Mouse (Mus musculus) olfactory bulb, adult 2 months (tissue): ENCODE data around the gene Haus4. TPM values are rescaled to one million over a fixed set of nuclear protein-coding genes. Genes with fewer than 3 reads are reported as not detected.

ENCODE experiments used
- H3K27ac ChIP-seq: fragments of 200-500 bp; 2 replicates; pipeline ENCODE4 v1.5.1; 2012; ENCODE audit warnings: low read depth, low read length; ENCODE audit not compliant: insufficient read depth
- H3K4me1 ChIP-seq: fragments of 200-500 bp; 2 replicates; pipeline ENCODE4 v1.6.1; 2012; ENCODE audit warnings: low read length; ENCODE audit not compliant: control insufficient read depth, insufficient read depth
- H3K4me3 ChIP-seq: fragments of 200-500 bp; 2 replicates; pipeline ENCODE4 v1.5.1; 2012; ENCODE audit warnings: mild to moderate bottlenecking, low read depth, low read length, moderate library complexity; ENCODE audit not compliant: insufficient read depth
- CTCF ChIP-seq: fragments of 200-500 bp; IDR thresholded peaks from 2 replicates; pipeline ENCODE4 v1.5.1; 2012; ENCODE audit warnings: low read depth, mild to moderate bottlenecking, low read length, moderate library complexity; ENCODE audit not compliant: insufficient read depth
- POLR2A ChIP-seq: fragments of 200-500 bp; IDR thresholded peaks from 2 replicates; pipeline ENCODE4 v1.6.1; 2012; ENCODE audit warnings: mild to moderate bottlenecking, low read depth, low read length, moderate library complexity; ENCODE audit not compliant: insufficient read depth
- WGBS: fragments of 180-500 bp; shearing (Covaris S2); methylation state at CpG from one replicate; pipeline ENCODE4 v1.1.7; 2018; 5-methylcytosine and 5-hydroxymethylcytosine counted together
- polyA plus RNA-seq: library from polyadenylated mRNA; stranded (reverse); fragments of >200 nt; gene quantifications from 2 replicates; pipeline ENCODE4 v1.2.4, GENCODE M21; 2012; ENCODE audit warnings: low replicate concordance; ENCODE audit not compliant: missing spikeins, insufficient read depth, insufficient read length

Gene Haus4
- polyA plus RNA-seq, 1 experiment, result not detected

DNA sequence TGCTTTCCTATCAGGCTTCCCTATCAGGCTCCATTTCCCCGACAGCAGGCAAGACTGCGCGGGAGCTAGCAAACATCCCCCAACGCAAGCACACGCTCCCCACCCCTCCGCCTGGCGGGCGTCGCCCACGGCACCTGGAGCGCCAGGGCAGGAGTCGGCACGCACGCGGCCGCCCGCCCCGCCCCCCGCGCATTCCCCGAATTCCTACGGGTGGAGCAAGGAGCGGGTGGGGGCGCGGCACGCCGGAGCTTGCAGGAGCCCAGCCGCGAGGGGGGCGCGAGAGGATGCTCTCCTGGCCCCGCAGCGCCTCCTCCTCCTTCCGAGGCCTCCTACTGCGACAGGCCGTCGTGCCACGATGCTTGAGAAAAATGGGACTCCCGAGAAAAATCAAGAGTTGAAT is 21.2 kb upstream of the Haus4 start:
- Histone ChIP-seq H3K27ac (no peak overlapping the region), H3K4me3 (peak overlapping the region; percentile 51), H3K4me1 (peaks cover 21% of the 10 kb centered on the region)
- WGBS, result 1% methylated on average over 39 of the region's 39 CpGs
- no peak for TF ChIP-seq POLR2A

DNA sequence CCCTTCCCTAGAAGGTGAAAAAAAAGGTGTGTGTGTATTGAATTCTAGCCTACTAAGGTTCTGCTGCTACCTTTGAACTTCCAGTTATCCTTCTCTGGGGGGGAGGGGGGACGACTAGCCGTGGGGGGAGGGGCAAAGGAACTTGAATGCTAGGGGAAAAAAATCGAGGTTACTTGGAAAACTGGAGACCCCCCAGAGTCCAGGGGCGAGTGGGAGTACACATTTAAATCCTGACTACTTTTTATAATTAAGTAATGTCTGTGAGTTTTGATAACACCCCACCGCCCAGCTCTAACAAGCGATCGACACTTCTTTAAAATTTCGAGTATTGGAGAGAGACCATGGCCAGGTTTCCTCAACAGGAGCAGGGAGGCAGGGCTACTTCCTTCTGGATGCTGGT is 20.6 kb upstream of the Haus4 start:
- TF ChIP-seq CTCF (no peak), POLR2A (no peak)
- 30% methylated on average over 8 of the region's 8 CpGs for WGBS
- peaks cover 21% of the 10 kb centered on the region for H3K4me1 ChIP-seq
- no peak overlapping the region for H3K27ac ChIP-seq
- H3K4me3 ChIP-seq, result no peak overlapping the region

DNA sequence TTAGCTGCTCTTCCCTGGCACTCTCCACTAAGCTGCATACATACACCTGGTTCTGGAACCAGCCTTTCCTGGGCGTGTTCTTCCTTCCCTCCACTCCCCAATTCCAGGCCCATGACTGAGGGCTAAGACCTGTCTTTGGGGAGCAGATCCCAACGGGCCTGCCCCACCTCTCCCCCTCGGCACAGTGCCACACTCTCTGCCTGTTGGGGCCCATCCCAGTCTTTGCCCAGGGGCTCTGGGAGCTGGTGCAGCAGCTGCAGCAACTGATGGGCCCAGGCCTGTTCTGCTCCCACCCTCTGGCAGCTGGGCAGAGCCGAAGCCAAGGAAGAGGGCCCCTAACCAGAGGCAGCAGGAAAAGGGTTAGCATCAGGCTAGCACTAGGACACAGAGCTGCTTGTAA is 19.8 kb upstream of the Haus4 start:
- 54% methylated on average over 4 of the region's 4 CpGs for WGBS
- no peak overlapping the region for H3K4me3 ChIP-seq
- H3K27ac ChIP-seq, result no peak overlapping the region
- peaks cover 21% of the 10 kb centered on the region for H3K4me1 ChIP-seq
- TF ChIP-seq POLR2A, result no peak
- no peak for TF ChIP-seq CTCF

DNA sequence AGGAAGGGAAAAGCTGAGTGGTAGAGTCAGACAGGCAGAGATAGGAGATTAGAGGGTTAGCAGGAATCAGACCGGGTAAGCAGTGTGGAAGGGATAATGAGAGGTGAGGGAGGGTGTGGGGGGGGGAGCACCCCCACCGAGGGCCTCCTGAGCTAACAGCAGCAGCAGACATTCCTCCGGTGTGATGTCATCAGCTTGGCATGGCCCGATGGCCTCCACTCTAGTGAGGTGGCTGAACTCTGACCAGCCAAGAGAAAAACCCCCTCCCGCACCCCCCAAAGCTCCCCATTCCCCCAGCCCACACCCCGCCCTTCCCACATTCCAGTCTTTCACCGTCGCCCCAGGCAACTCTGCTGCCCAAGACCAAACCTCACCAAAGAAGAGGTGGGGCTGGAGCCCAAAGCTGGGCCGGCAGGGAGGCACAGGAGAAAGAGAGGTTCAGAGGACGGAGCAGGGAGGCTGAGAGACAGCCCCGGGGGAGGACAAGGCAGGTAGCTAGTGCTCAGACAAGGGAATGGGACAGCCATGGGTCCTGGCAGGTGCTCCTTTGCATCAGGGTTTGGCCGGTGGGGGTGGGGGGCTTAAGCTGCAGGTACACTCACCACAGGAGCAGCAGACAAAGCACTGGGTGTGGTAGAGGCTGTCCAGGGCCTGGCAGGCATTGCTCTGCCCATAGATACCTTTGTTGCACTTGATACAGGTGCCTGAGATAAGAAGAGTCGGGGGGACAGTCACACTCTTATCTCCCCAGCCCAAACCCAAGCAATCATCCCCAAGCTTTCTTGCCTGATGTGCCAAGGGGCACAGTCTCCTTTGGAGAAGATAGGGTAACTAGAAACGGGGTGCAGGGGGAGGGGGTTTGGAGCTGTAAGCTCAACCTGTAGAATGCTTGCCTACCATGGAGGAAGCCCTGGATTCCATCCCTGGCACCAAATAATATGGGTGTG is 18.6 kb upstream of the Haus4 start:
- H3K4me3 ChIP-seq, result no peak overlapping the region
- TF ChIP-seq POLR2A, result no peak
- TF ChIP-seq CTCF, result no peak
- WGBS, result 34% methylated on average over 14 of the region's 14 CpGs
- peaks cover 21% of the 10 kb centered on the region for H3K4me1 ChIP-seq
- H3K27ac ChIP-seq, result no peak overlapping the region

DNA sequence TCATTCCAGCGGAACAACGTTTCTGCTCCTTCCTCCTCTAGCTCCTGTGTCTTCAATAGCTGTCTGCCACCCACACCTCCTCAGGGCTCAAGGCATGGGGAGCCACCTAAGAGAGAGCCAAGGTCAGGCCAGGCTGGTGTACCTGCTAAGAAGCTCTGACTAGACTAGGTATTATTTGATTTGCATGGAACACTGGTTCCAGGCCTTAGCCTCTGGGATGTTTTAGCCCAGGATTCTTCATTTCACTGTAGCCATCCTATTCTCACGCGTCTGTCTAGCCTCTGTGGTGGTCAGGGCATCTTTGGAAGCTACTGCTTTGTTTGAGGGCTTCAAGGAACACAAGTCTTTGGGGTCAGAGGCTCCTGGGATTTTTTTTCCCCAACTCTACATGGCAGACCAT is 17.7 kb upstream of the Haus4 start:
- no peak overlapping the region for H3K27ac ChIP-seq
- no peak for TF ChIP-seq POLR2A
- no peak for TF ChIP-seq CTCF
- H3K4me1 ChIP-seq, result peaks cover 19% of the 10 kb centered on the region
- no peak overlapping the region for H3K4me3 ChIP-seq
- WGBS, result 63% methylated on average over 4 of the region's 4 CpGs

DNA sequence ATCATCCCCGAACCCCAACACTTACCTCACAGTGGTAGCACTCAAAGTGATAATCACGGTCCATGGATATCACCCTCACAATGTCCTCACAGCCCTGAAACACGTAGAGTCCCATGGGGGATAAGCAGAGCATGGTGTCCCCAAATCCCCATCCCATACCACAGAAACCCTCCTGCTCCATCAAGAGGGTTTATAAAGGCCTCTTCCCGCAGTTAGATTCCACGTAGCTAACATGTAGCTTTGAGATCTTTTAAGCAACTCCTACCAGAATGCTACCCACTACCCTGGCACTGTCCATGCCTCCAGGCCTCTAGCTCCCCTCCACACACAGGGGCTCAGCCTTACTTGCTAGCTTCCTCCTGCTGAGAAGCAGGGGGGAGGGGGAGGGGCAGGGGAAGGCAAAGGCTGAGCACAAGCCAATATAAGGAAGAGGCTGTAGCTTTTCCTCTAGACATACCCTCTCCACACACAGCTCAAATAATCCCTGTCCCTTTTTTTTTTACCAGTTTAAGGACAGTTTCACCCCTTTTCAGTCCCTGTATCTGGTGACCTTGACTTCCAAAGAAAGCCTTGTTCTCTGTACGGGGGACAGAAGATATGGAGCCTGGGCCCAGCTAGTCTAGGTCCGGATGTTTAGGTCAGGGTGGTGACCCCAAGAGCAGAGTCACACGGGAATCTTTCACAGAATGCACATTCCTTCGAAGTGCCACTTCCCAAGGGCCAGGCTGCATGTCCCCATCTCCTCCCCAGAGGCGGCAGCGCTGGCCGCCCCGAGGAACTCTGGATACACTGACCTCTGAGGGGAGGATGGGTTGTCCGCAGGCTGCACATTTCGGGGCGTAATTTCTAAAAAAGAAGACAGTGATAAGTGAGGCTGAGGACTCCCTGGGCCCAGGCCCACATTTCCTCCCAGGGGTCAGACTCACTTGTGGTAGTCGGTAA is 15.3 kb upstream of the Haus4 start:
- no peak overlapping the region for H3K27ac ChIP-seq
- TF ChIP-seq POLR2A (no peak), CTCF (no peak)
- WGBS, result 76% methylated on average over 17 of the region's 17 CpGs
- H3K4me1 ChIP-seq, result peaks cover 7% of the 10 kb centered on the region; the same call in 1 of the 2 replicates
- H3K4me3 ChIP-seq, result no peak overlapping the region

DNA sequence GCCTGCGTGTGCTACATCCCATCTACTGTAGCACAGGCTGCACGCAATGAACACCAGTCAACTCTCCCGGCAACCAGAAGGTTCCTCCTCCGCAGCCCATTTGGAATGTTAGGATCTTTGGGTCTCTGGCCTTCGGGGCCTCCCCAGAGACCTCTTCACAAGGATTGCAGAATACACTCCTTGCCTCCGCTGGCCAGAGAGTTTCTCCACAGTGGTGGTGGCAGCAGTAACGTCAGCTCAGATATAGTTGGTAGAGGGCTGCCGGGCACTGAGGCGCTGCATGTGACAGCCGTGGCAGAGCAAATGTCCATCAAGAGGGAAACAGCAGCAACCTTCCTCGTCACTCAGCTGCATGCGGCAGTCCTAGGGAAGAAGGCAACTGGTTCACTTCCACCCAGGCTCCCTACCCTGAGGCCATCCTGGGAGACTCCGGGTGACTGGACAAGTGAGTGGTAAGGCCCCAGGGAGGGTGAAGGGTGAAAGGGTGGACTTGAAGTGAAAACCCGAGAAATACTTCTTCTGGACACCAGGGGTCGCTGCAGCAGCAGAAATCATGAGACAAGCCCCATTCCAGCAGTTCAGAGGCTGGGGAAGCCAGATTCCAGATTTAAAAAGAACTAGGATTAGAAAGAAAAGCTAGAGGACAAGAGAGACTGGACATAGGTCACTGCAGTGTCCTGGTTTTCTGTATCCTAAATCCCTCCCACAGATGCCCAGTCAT is 14.4 kb upstream of the Haus4 start:
- Histone ChIP-seq H3K27ac (no peak overlapping the region), H3K4me3 (no peak overlapping the region), H3K4me1 (peaks cover 7% of the 10 kb centered on the region; the same call in 1 of the 2 replicates)
- TF ChIP-seq POLR2A (no peak), CTCF (peak; percentile 47)
- WGBS, result 67% methylated on average over 15 of the region's 15 CpGs

DNA sequence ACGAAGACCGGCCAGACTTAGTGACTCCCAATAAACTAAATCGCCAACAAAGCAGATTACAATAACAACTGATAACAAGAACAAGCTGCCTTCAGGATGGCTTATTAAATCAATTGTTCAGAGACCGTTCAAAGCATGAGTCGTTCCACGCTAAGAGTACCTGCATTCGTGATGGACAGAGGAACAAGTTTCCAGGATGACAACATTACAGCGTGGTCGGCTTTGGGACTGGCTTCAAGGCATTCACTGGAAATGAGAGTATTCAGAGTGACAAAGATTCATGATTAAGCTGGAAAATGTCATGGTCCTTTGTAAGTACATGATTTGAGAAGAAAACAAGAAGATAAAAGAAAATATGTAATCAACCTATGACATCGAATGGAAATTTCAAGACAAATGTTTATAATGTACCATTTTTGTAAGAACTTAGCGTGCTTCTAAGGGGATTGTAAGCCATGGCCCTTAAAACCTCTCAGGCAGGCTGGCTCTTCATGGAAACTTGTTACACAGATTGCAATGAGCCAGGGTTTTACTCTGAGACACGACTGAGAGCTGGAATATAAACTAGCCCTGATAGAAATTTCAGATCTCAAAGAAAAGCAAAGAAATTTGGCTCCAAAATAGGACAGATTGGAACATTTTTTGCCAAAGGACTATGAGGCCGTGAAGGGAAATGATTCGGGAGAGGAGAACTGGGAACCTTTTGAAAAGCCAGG is 6.3 kb upstream of the Haus4 start:
- no peak overlapping the region for H3K27ac ChIP-seq
- H3K4me1 ChIP-seq, result no peaks in the 10 kb centered on the region
- WGBS, result 86% methylated on average over 14 of the region's 14 CpGs
- TF ChIP-seq CTCF, result no peak
- no peak for TF ChIP-seq POLR2A
- H3K4me3 ChIP-seq, result no peak overlapping the region
